Mouse (Mus musculus): ENCODE measurements around the gene Dnajc28.

GRCm38 (mm10) chr16:91661397-91661796 lies 42.6 kb upstream of the Dnajc28 start:
- no peak for TF ChIP-seq CTCF (conservative IDR thresholded peaks at IDR 0.05; ENCODE audit: low read length)
- TF ChIP-seq POU5F1 (IDR thresholded peaks at IDR 0.05; ENCODE audit: borderline replicate concordance, low read length) = no peak
